Mouse (Mus musculus) erythroblast, embryonic 14.5 days (primary cell): Measurements from ENCODE around the gene St14.

ENCODE experiments used
- GATA1 ChIP-seq: IDR thresholded peaks from 2 replicates; pipeline ENCODE4 v1.6.1; 2012; ENCODE audit warnings: low read length, inconsistent platforms, mixed read lengths
- TAL1 ChIP-seq: IDR thresholded peaks from 3 replicates; pipeline ENCODE4 v1.6.1; 2012; ENCODE audit warnings: low read length, inconsistent platforms, mixed read lengths

- no peak for TF ChIP-seq TAL1
- TF ChIP-seq GATA1, result no peak
Observed at GRCm38 (mm10) chr9:31086754-31087145, 44.9 kb downstream of the St14 start.
